Mouse (Mus musculus) thymus, adult 2 months (tissue): ENCODE results near the gene Plekhf1. TPM values are rescaled to one million over a fixed set of nuclear protein-coding genes. Genes with fewer than 3 reads are reported as not detected.
A peak's percentile ranks its signal among the peaks of the same experiment; 100 is the strongest.

Experiments used
- DNase-seq: peaks from one replicate; pipeline ENCODE4 v3.0.0; 2021
- H3K27ac ChIP-seq: fragments of 200-500 bp; 2 replicates; pipeline ENCODE4 v1.5.1; 2012; ENCODE audit warnings: low read length, control low read depth; ENCODE audit not compliant: control insufficient read depth, insufficient read depth
- H3K27me3 ChIP-seq: fragments of 200-500 bp; 2 replicates; pipeline ENCODE4 v1.6.1; 2012; ENCODE audit warnings: mild to moderate bottlenecking, low read length, moderate library complexity, mixed read lengths; ENCODE audit not compliant: control insufficient read depth, insufficient read depth
- H3K36me3 ChIP-seq: fragments of 200-500 bp; 2 replicates; pipeline ENCODE4 v1.6.1; 2012; ENCODE audit warnings: mild to moderate bottlenecking, low read length, moderate library complexity; ENCODE audit not compliant: control insufficient read depth, insufficient read depth
- H3K4me1 ChIP-seq: fragments of 200-500 bp; replicated peaks from 2 replicates; pipeline ENCODE4 v1.6.1; 2012; ENCODE audit warnings: low read length; ENCODE audit not compliant: control insufficient read depth, insufficient read depth
- H3K4me3 ChIP-seq: fragments of 200-500 bp; 2 replicates; pipeline ENCODE4 v1.5.1; 2012; ENCODE audit warnings: mild to moderate bottlenecking, low read length, control low read depth, moderate library complexity; ENCODE audit not compliant: control insufficient read depth, insufficient read depth
- CTCF ChIP-seq: fragments of 200-500 bp; IDR thresholded peaks from 2 replicates; pipeline ENCODE4 v1.5.1; 2012; ENCODE audit warnings: mild to moderate bottlenecking, control low read depth, low read length, moderate library complexity, borderline replicate concordance; ENCODE audit not compliant: control insufficient read depth, poor library complexity, insufficient read depth; ENCODE audit errors: extremely low read depth
- POLR2A ChIP-seq: fragments of 200-500 bp; IDR thresholded peaks from 2 replicates; pipeline ENCODE4 v1.6.1; 2012; ENCODE audit warnings: mild to moderate bottlenecking, low read length, control low read depth, moderate library complexity; ENCODE audit not compliant: control insufficient read depth, poor library complexity, insufficient read depth; ENCODE audit errors: extremely low read depth
- WGBS: fragments of 180-500 bp; shearing (Covaris S2); methylation state at CpG from one replicate; pipeline ENCODE4 v1.1.7; 2018; 5-methylcytosine and 5-hydroxymethylcytosine counted together
- polyA plus RNA-seq: library from polyadenylated mRNA; depleted of rRNA; stranded (reverse); fragments of >200 nt; gene quantifications from 2 replicates; pipeline ENCODE4 v1.2.3, GENCODE M21; 2012

The Plekhf1 gene
- polyA plus RNA-seq, 1 experiment, result 5.8 TPM

DNA sequence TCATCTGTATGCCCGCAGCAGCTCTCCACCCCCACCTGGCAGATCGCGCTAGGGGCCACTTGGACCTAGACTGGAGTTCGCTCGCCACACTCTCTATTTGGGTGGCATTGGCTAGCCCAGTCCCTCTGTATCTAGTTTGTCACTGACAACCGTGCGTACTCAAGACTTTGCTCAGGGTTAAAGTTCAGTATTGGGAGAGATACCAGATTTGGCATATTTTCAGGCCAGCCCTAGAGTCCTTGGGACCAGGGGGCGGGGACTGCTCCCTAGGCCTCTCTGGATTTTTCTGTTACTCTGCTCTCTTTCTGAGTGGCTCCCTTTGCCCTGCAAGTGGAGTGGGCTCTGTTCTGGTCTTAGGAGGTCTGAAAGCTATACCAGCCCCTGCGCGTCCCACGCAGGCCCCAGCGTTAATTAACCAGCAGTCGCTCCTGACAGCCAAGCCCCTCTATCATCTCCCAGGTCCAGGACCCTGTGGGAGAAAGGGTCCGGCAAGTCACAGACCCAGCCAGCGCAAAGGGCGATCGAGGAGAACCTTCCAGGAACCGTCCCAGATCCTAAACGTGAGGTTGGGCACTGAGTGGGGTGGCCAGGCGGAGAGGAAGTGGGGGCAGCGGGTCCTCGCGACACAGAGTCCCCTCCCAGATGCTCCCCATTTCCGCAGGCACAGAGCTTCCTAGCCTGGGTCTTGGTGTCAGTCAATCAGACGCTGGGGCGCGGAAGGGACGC is 44.7 kb downstream of the Plekhf1 start, which contains the start of gene 1600014C10Rik:
1600014C10Rik (plus strand) TSS at position 256 of the 726 bp plus-strand sequence.
- H3K4me1 ChIP-seq, result peaks cover 34% of the 10 kb centered on the region
- H3K27ac ChIP-seq, result peak within 1 kb of the TSS; percentile 71
- H3K36me3 ChIP-seq, result no peaks in the 10 kb centered on the region
- DNase-seq, result no peak
- WGBS, result 16% methylated on average over 28 of the region's 28 CpGs
- H3K27me3 ChIP-seq, result no peaks in the 10 kb centered on the region
- TF ChIP-seq POLR2A (no peak), CTCF (no peak; the same call in 1 of the 2 replicates)
- H3K4me3 ChIP-seq, result peak within 1 kb of the TSS; percentile 77

DNA sequence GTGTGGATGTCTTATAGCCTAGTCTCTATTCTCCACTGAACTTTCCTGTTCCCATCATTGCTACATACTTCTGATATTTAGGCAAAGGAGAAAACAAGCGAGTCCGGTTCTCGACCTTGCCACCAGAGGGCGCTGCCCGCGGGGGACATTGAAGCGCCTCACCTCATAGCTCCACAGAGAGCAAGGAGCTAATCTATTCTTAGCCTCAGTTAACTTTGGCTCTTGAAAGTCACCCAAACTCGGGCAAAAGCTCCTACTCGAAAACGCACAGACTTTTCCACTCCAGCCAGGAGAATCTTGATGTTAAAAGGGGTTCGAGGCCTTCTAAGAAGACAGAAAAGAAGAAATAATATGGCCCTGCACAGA is 45.2 kb downstream of the Plekhf1 start:
- Histone ChIP-seq H3K27ac (peak overlapping the region; percentile 71), H3K27me3 (no peaks in the 10 kb centered on the region), H3K4me1 (peaks cover 29% of the 10 kb centered on the region), H3K36me3 (no peaks in the 10 kb centered on the region), H3K4me3 (no peak overlapping the region)
- WGBS, result 1% methylated on average over 11 of the region's 11 CpGs
- peak; percentile 88 for DNase-seq
- TF ChIP-seq CTCF (peak; percentile 87), POLR2A (no peak)

DNA sequence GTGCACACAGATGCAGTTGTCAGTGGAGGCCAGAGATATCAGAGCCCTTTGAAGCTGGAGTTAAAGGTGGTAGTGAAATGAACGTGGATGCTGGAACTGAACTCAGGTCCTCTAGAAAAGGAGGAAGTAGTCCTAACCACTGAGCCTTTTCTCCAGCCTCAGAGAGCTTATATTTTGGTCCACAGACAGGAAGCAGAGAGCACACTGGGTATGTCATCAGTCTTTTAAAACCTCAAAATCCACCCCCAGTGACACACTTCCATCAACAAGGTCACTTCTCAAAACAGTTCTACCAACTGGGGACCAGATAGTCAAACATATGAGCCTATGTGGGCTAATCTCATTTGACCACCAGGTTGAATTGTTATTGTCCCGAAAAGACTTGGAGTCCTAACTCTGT is 46.5 kb downstream of the Plekhf1 start:
- no peak overlapping the region for H3K27ac ChIP-seq
- no peak overlapping the region for H3K4me3 ChIP-seq
- no peaks in the 10 kb centered on the region for H3K36me3 ChIP-seq
- no peaks in the 10 kb centered on the region for H3K27me3 ChIP-seq
- peaks cover 21% of the 10 kb centered on the region for H3K4me1 ChIP-seq
- WGBS, result 42% methylated on average over 2 of the region's 2 CpGs
- no peak for DNase-seq
- TF ChIP-seq POLR2A (no peak), CTCF (no peak)

- Histone ChIP-seq H3K27me3 (no peaks in the 10 kb centered on the region), H3K4me1 (peaks cover 12% of the 10 kb centered on the region), H3K4me3 (no peak overlapping the region), H3K36me3 (no peaks in the 10 kb centered on the region), H3K27ac (no peak overlapping the region)
- TF ChIP-seq CTCF, result no peak
- TF ChIP-seq POLR2A, result no peak
- no peak for DNase-seq
- WGBS, result 91% methylated on average over 3 of the region's 3 CpGs
Observed at GRCm38 (mm10) chr7:38179896-38180295, 47.9 kb downstream of the Plekhf1 start.

GRCm38 (mm10) chr7:38176056-38176455 is 51.8 kb downstream of the Plekhf1 start:
- no peak for DNase-seq
- WGBS, result 94% methylated on average over 3 of the region's 3 CpGs

DNA sequence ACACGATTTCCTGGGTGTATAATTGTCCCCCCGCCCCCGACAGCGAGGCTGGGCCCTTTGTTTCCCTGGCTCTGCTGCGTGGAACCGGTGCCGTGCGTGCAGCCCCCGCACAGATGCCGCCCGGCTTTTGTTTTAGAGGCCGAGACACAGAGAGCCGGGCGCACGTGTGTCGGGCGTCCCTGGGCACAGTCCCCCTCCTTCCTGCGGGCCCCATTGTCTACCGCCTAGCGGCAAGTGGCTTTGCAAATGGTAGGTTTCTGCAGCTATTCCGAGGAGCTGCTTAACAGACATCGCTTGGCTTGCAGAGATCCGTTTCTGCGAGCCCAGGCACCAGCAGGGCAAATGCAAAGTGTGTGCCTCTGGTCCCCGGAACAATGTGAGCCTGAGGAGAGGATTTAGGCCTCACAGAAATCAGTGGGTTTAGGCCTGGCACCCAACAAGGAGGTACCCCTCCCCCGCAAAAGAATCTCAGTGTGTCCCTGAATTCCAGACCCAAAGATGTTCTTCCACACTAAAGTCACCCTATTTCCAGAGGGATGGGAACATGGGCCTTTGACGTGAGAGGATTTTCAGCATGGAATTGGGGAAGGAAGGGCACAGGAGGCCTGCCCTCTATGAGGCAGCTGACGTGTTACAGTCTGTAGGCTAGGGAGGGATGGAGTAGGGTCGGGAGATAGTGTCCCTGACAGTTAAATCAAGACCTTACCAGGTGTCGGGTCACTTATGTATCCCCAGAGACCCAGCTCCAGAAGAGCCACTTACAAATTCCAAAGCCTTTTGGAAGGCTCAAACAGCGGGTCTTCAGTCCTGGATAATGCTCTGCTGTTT is 53.3 kb downstream of the Plekhf1 start:
- Histone ChIP-seq H3K27ac (no peak overlapping the region), H3K27me3 (no peaks in the 10 kb centered on the region), H3K4me3 (0 out of 2 replicates have a peak overlapping the region, but pooled peaks have one; percentile 5), H3K36me3 (no peaks in the 10 kb centered on the region), H3K4me1 (peaks cover 11% of the 10 kb centered on the region)
- 32% methylated on average over 31 of the region's 31 CpGs for WGBS
- TF ChIP-seq POLR2A, result no peak
- TF ChIP-seq CTCF, result 0 out of 2 replicates have a peak, but pooled peaks have one; percentile 22
- peak; percentile 32 for DNase-seq

More at GRCm38 (mm10) chr7:38176056-38176455, 51.8 kb downstream of the Plekhf1 start:
- Histone ChIP-seq H3K27ac (no peak overlapping the region), H3K4me1 (peaks cover 11% of the 10 kb centered on the region), H3K36me3 (no peaks in the 10 kb centered on the region), H3K4me3 (no peak overlapping the region), H3K27me3 (no peaks in the 10 kb centered on the region)
- no peak for TF ChIP-seq POLR2A
- no peak for TF ChIP-seq CTCF

GRCm38 (mm10) chr7:38173871-38174270 is 53.9 kb downstream of the Plekhf1 start:
- 86% methylated on average over 14 of the region's 14 CpGs for WGBS
- Histone ChIP-seq H3K27ac (no peak overlapping the region), H3K36me3 (no peaks in the 10 kb centered on the region), H3K27me3 (no peaks in the 10 kb centered on the region), H3K4me3 (no peak overlapping the region), H3K4me1 (peaks cover 11% of the 10 kb centered on the region)
- no peak for DNase-seq
- TF ChIP-seq POLR2A (no peak), CTCF (no peak)
